Mouse (Mus musculus) left cerebral cortex, postnatal 36 days (tissue): ENCODE data around the gene Mmp24. TPM values are rescaled to one million over a fixed set of nuclear protein-coding genes. Genes with fewer than 3 reads are reported as not detected.

Experiments used
- DNase-seq, 2 experiments: peaks; one replicate each; pipeline ENCODE4 v3.0.0; 2021 to 2022; ENCODE audit warnings: low spot score in 2 of 2, mixed read lengths in 1 of 2
- intact Hi-C: fragments of 180-260 bp; cut with DNase I; formaldehyde crosslinking; loops from one replicate; pipeline ENCODE4 v1.15.1; 2025
- total RNA-seq, 2 experiments: library from RNA; stranded (reverse); gene quantifications; 2 replicates each; pipeline ENCODE4 v1.2.3; 2021

Gene Mmp24
- total RNA-seq, 2 experiments from 2014 or later, result 33.8 to 38.0 TPM

DNA sequence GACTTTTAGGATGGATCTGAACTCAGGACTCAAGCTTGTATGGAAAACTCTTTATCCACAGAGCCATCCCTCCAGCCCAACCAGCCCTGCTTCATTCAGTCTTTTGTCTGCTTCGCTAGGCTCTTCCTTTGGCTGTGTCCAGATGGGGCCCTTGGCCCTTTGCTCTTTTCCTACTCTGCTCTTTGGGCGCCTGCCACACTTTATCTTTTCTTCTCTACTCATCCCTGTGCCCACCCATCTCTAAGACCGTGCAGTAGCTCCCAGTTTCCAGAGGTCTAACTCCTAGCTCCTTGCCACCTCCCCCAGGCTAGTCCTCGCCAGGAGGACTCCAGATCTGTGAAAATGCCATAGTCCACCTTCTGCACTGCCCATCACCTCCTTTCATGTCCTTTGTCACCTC lies 1.5 kb upstream of the Mmp24 start:
- DNase-seq, result no peak
- intact Hi-C loops, result no loop called here

DNA sequence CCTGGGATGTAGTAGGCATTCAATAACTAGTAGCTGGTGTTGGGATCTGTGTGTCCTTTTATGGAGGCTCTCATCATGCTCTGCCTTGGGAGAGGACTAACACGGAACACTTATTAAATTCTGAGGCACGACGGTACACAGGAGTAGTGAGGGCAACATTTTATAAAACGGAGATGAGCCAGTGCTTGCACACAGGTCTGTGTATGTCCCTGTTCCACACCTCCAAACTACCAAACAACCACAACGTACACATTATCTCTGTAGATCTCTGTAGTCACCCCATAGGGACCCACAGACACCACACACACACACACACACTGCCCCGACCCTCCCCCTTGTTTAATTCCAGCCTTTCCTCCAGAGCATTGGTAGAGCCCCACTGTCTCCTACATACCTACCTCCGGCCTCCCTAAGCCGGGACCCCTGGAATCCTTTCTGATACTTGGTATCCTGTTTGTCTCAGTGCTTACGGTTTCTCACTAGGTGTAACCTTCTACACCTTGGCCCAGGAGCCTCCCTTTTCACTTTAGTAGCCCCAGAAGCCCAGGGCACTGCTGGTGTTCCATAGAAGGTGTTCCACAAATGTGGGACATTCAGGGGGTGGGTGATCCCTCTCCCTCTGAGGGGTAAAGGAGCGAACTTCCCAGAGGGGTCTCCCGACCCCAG lies 748 bp upstream of the Mmp24 start:
- intact Hi-C loops, result no loop called here
- no peak for DNase-seq

DNA sequence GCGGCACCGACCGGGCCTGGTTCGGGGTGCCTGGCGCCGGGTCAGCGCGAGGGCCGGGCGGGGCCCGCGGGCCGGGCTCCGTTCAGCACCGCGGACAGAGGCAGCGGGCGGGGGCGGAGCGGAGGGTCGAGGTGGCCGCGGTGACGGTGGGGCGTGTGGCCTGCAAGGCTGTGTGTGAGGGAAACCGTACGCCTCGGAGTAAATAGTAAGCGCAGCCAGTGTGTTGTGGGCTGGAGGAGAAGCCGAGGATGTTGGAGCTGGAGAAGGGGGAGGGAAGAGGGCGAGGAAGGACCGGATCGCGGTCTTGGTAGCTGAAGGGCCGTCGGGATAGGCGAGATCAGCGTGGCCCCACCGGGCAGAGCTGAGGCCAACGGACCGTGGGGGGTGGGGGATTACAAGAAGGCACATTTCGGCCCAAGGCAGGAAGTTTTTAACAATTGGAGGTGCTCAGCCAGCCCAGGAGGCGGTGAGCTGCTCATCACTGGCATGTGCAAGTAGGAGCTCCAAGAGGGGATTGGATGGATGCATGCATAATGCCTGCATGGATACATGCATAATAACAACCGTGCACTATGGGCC lies 632 bp downstream of the Mmp24 start:
- intact Hi-C loops, result loop anchor here (5.0 kb wide), 1 partner anchor 37 kb away; no protein-coding TSS in a partner anchor
- DNase-seq, result peak; percentile 50 to 66

DNA sequence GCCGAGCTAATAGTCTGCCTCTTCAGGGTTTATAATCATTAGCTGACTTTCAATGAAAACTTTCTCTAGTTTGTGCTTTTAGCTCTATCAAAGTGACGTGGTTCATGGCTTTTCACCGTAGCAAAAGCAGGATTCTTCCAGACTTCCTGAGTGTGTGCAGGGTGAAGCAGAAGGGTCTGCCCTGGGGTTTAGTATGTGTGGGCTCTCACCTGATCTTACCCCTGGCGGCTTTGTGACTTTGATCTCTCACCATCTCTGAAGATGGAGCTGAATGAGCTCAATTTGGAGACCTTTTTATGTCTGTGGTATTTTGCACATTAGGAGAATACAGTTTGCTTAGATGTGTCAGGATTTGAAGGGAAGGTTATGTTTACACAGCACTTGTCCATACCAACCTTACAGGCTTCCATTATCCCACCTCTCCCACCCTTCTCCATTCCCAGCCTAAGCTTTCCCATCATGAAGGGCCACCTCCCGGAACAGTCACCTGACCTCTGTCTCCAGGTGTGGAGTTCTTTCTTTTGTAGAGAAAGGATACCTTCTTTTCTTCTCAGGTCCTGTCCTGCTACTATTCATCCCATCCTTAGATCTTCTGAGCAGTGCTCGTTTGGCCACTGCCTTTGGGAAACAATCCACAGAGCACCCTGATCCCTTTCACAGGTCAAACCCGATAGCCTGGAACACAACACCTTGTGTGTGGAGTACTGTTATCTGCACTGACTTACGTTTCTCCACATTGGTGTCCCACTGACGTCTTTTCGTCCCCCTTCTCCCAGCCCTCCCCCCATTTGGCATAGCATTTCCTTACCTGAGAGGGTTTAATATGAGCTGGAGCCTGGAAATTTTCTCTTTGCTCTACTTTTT lies 1.9 kb downstream of the Mmp24 start:
- intact Hi-C loops, result loop anchor here (5.0 kb wide), 1 partner anchor 35 kb away; no protein-coding TSS in a partner anchor
- no peak for DNase-seq

DNA sequence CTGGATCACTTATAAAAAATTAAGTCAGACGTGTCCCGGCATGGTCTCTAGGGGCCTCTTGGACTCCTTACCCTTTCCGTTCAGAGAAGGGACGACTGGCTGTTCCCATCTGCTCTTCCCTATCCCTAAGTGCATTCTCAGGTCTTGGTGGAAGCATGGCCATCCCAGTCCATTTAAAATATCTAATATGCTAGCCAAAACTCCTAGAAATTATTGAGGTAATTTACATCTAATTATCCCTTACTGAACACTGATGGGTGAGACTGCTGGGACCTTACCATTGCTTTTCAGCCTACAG lies 2.5 kb downstream of the Mmp24 start:
- DNase-seq, result no peak
- intact Hi-C loops, result loop anchor here (5.0 kb wide), 1 partner anchor 35 kb away; no protein-coding TSS in a partner anchor

DNA sequence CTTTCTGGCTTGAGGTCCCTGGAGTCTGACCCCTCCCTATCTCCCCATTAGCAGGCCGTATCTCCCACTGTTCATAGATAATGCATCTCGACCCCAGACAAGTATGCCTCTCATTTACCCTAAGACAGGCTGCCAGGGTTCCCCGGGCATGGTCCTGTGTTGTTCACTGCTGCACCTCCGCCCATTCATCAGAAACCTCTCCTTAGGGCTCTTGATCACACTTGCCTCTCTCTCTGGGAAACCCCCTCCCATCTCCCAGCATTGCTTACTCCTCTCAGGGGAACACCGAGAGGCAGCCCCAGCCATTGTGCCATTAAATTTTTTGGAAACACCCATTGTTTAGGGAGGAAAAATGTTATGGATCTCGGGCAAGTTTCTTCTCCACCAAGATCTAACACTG lies 2.9 kb downstream of the Mmp24 start:
- intact Hi-C loops, result loop anchor here (5.0 kb wide), 1 partner anchor 34 kb away; no protein-coding TSS in a partner anchor
- DNase-seq, result no peak

DNA sequence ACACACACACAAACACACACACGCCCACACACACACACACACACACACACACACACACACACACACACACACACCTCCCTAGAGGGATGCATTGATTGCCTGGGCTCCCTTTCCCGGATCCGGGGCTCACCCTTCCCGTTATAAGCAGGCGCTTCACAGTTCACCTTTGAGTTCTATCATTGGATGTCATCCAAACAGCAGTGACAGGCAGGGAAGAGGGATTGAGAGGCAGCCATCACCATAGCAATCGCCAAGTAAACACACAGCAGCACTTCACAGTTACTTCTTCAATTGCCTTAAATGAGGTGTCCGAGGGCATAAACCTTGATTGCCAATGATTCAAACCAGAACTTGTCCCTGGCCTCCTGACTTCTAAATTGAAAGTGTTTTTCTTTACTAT lies 3.9 kb downstream of the Mmp24 start:
- no peak for DNase-seq
- intact Hi-C loops, result loop anchor here (5.0 kb wide), 1 partner anchor 33 kb away; no protein-coding TSS in a partner anchor

DNA sequence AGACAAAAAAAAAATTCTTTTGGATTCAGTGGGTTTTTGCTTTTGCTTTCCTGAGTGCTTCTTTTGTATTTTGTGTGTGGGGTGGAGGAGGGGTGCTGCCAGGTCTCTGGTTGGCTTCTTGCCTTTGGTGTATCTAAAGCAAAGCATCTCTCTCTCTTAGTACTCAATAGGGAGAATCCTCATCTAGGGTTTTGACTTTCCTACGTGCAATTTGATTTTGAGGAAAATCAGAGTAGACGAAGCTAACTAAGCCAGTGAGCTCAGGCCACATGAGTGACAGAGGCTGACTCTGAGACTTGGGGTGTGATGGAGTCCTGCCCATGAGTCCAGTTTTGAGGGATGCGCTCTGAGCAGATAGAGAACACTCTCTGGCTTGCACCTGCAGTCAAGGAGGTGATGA lies 4.4 kb downstream of the Mmp24 start:
- intact Hi-C loops, result loop anchor here (5.0 kb wide), 1 partner anchor 33 kb away; no protein-coding TSS in a partner anchor
- DNase-seq, result no peak

DNA sequence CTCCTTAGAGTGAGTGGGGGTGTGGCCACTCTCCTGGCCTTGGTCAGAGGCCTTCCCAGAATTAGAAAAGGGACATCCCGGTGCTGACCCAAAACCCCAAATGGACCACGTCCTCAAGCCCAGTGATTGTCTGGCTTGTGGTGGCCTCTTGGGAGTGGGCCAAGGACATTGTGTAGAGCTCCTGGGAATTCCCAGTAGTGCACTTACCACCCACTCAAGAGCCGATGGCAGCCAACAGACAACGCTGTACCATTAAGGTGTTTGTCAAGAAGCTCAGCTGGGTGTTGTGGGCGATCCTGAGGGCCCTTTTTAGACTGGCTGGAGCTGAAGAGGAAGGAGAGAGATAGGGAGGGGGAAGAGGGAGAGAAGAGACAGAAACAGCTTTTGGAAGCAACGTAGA lies 9.4 kb downstream of the Mmp24 start:
- intact Hi-C loops, result no loop called here
- DNase-seq, result peak; percentile 58 to 70

DNA sequence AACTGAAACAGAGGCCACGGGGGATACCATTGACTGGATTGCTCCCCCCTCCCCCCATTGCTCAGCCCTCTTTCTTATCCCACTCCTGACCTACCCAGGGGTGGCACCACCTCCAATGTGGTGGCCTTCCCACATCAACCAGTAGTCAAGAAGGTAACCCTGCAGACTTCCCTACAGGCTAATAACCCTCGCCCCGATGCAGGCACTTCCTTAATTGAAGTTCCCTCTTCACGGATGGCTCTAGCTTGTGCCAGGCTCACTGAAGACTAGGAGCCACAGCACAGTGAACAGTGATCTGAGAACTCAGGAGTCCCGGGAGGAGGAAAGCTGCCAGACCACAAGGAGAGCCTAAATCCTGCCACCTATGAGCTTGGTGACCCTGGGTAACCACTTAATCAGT lies 11.8 kb downstream of the Mmp24 start:
- intact Hi-C loops, result no loop called here
- no peak for DNase-seq

DNA sequence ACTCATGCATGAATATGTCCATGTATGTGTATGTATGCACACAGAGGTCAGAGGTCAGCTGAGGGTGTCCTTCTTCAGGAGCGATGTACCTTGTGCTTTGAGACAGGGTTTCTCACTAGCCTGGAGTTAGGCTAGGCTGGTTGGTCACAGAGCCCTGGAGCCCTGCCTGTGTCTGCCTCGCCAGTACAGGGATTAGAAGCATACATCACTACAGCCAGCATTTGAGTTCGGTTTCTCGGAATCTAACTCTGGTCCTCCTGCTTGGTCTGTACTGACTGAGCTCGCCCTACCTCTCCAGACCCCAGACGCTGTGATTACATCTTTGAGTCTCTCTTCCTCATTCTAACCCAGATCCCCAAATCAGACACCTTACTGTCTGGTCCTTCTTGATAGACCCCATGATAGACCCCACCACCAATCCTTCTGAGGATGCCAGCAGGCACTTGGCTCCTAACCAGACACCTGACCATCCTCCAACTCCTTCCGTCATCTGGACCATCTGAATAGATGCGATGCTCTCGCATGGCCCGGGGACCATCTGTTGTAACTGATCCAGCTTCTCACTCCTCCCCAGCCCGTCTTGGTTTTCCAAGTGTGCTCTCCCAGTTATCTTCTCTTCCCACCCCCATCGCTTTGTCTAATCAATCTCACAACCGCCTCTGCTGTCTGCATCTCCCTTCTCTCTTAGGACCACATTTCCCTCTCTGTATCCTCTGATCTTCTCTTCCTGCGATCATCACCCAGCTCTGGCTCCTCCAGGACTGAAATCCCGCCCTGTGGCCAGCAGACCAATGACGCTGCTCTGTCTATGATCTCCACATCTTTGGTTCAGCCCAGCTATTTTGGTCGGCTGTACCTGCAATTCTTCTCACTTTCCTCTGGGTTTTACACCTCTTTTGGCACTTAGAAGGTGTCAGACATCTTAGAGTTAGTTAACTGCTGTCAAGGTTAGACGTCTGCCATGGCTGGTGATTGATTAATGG lies 13.1 kb downstream of the Mmp24 start:
- no peak for DNase-seq
- intact Hi-C loops, result no loop called here

DNA sequence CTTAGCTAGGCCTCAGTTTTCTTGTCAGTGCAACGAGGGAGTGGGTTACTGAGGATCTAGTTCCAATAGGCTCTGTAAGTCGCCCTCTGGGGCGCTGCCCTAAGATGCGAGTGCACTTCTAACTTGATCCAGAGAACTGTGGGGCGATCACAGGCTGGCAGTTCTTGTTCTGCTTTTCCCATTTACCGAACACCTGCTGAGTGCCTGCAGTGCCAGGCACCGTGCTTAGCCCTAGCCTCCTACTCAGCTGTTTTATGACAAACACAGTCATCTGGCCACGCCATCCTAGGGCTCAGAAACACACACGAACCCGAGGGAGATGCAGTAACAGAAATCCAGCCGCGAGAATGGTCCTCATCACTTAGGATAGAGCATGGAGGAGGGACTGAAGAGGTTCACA lies 17.8 kb downstream of the Mmp24 start:
- DNase-seq, result no peak
- intact Hi-C loops, result no loop called here

DNA sequence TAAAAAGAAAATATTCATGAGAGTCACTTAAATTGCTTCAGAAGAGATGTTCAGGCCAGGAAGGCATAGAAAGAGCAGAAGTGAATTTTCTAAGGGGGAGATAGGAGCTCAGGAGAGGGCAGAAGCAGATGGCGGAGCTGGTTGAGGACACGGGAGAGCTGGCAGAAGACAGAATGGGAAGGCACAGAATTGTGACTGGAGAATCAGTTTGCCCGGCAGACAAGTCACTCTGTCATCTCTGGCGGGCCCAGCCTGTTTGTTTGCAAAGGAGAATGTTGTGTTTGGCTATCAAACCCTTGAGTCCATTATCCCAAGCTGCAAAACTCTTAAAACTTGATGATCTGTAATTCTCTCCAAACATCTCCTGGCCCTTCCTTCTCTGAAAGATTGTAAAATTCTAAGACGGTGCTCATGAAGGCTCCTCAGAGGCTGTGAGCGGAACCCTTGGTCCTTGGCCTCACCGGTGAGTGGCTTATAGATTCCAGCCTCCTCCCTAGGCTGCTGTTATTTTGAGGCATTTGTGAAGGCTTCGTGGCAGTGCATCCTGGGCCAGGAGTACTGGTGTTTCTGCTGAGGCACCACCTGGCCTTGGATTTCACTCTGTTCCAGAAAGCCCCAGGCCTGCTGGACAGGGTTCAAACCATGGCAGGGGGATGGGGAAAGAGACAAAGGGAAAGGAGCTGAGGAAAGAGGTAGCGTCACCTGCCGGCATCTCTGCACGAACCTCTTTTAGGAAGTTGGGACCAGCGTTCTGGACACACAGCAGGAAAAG lies 19.7 kb downstream of the Mmp24 start:
- intact Hi-C loops, result no loop called here
- DNase-seq, result no peak

DNA sequence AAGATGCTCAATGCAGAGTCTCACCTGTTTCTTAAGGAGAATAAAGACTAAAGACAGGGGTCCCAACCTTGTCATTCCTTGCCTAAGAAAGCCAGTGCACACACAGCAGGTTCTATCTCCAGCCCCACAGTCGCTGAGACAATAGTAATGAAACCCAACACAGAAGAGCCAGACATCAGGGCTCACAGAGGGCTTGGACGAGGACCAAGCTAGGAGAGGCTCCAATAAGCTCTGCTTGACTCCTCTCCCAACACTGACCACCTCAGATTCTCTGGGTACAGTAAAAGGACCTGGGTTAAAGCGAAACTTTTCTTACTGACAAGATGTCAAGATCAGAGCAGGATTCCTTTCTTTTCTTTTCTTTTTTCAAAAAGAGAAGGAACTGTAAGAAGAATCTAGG lies 23.5 kb downstream of the Mmp24 start:
- intact Hi-C loops, result no loop called here
- no peak for DNase-seq

DNA sequence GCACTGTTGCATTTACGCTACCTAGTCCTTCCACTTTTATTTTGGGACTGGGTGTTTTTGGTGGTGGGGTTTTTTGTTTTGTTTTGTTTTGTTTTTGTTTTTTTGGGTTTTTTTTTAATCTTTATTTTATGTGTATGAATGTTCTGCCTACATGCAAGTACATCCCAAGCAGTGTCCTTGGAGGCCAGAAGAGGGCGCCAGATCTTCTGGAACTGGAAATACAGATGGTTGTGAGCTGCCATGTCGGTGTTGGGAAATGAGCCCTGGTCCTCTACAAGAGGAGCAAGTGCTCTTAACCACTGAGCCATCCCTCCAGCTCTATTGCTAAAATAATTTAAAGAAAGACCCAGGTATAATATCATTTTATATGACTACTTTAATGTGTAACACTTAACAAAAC lies 27.6 kb downstream of the Mmp24 start:
- no peak for DNase-seq
- intact Hi-C loops, result no loop called here

DNA sequence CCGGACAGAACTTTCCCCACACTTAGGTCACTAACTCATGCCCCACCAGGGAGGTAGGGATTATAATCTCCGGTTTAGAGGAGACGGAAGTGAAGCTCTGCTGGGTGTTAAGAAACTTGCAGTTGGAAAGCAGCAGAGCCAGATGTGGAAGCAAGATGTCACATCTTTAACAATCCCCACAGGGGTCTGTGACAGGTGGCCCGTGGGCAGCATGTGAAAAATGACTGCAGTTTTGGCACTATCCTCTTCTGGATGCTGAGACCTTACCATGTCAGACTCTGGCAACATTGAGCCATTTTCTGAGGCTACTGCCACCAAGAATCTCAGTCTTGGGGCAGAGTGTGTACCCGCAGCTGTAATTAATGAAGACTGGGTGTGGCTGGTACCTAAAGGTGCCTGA lies 28.9 kb downstream of the Mmp24 start:
- intact Hi-C loops, result no loop called here
- DNase-seq, result no peak

DNA sequence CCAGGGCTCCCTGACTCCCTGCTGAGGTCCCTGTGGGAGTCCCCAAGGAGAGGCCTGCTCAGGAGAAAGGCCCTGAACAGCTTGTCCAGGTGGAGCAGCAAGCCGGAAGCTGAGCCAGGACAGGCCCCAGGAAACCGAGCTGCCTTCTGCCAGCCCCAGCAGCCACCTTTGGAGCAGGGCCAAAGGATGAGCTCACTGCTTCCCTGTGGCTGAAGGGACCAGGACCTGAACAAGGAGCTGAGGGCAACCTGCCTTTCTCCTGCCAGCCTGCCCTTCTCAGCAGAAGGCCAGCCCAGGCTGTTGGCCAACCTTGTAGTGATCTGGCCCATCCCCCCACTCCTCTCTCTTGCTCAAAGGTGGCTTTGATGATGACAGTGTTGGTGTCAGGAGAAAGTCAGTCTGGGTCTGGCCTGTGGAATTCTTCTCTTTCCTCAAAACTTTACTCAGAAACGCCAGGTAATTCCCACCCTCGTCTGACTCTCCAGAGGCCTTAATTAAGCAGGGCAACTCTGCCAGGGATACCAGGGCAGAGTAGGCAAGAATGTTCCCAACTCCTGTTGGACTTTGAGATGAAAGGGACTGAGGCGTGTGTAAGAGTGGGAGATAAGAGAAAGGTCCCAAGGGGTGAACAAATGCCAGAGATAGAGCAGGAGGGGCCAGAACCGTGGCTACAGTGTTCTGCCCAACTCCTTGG lies 30.2 kb downstream of the Mmp24 start:
- intact Hi-C loops, result no loop called here
- DNase-seq, result no peak

DNA sequence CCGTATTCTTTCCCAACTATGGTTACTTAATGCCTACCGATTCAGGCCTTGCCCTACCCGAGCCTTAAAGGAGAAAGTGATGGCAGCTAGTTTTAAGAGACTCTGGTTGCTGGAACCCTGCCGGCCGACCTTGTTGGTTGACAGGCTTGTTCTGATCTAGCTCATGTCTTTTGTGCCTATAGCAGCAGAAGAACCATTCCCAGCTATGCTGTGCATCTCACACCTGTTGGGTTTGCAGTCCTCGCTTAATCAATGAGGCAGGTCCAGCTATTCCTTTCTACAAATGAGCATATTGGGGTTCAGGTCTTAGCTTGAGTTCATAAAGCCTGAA lies 30.7 kb downstream of the Mmp24 start:
- no peak for DNase-seq
- intact Hi-C loops, result no loop called here
